Mouse (Mus musculus) cerebellum, postnatal 25 days (tissue): Measurements from ENCODE around the gene Scfd2.
A peak's percentile ranks its signal among the peaks of the same experiment; 100 is the strongest.

ENCODE experiments used
- DNase-seq, 2 experiments: peaks; one replicate each; pipeline ENCODE4 v3.0.0; 2021; ENCODE audit warnings: mixed read lengths in 2 of 2

Gene Scfd2

DNA sequence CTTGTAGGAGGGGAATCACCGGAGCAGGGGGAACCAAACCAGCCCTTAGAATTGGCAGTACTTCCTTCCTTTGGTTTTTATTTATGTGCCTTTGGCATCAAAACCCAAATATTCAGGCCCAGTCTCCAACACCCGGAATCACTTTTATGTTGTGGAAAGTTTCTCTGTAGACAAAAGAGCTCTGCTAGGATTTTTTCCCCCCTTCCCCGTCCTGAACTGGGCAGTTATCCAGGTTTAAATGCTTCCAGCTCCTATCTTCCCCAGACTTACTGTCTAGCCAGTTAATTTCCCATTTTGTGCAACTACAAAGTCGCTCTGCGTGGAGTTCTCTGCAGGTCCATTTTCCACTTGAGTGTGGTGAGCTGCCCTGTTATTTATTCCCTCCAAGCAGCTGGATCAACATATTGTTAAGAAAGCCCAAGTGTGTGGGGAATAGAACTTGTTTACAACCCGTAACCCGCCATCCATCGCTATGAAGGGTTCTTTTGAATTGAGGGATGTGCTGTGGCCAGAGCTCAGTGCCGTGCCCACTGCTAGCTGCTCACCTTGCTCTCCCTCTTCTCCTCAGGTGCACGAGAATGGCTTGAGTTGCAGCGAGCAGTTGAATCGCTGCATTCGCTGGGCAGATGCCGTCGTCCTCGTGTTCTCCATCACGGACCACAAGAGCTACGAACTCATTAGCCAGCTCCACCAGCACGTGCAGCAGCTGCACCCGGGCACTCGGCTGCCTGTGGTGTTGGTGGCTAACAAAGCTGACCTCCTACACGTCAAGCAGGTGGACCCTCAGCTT is 333.8 kb downstream of the Scfd2 start:
- no peak for DNase-seq

DNA sequence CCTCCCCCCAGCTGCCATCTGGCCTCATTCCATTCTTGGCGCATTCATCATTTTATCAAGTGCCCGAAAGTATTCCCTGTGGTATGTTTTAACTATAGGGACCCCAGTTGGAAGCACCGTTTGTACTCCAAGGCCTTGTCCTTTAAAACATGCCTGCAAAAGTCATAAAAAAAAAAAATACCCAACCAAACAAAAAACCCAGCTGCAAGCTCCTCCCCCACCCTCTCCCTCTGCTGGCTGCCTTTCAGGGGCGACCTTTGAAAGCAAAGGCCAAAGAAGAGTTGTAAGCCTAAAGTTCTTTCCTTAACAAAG is 335.3 kb downstream of the Scfd2 start:
- DNase-seq, result no peak

DNA sequence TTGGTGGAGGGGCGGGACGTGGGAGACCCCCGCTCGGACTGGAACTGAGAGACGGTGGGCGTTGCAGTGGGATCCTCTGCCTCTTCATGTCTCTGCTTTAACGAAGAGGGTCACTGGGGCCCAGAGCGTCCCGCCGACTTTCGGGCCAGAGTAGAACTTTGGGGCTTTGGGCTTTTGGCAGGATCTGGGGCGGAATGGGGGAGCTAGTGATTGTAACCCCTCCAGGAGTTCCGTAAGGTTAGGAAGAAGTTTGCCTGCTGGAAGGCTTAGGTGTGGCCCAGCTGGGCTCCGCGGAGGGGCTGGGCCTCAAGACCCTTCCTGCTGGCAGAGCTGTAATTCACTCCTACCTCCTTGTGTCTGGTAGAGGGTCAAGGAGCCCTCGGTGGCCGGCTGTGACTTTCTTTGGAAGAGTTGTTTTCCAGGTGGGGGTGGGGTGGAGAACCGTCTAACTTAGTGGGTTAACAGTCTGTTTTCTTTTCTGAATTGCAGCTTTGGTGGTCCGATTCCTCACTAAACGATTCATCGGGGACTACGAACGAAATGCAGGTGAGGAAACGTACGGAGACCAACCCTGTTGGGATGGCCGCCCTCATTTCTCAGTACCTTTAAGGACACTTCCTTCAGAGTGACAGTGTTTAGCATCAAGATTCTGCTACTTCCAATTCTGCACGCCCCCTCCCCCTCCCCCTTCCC is 335.8 kb downstream of the Scfd2 start:
- DNase-seq, result no peak

DNA sequence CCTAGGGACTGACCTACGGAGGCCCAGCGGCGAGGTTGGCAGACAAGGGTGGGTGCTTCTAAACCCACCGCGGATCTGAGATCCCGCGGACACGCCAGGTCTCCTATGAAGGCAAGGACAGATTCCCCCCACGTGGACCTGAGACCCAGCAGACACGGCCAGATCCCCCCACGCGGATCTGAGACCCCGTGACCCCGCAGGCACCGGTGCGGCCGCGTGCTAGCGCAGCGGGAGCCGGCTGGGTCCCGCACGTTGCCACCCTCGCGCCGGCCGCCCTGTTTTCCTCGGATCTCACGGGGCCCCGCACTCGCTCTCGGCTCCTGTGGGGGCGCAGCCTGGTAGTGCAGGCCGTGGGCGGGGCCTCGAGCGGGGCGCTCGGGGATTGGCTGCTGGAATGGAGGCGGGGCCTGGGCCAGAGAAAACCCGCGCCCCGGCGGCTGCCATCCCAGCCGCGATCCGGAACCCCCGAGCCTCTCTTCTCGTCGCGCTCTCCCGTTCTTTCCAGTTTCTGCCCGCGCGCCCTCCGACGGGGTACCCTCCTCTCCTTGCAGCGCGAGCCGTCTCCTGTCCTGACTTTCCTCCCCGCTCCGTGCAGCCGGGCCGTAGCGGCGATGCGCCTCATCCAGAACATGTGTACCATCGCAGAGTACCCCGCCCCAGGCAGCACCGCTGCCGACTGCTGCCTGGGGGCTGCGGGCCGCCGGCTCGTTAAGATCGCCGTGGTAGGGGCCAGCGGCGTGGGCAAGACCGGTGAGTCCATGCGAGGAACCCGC is 336.5 kb downstream of the Scfd2 start, which contains the start of gene Rasl11b:
Gene Rasl11b (plus strand): TSS at position 446 of the 773 bp plus-strand sequence.
- DNase-seq, result peak; percentile 96 to 98

DNA sequence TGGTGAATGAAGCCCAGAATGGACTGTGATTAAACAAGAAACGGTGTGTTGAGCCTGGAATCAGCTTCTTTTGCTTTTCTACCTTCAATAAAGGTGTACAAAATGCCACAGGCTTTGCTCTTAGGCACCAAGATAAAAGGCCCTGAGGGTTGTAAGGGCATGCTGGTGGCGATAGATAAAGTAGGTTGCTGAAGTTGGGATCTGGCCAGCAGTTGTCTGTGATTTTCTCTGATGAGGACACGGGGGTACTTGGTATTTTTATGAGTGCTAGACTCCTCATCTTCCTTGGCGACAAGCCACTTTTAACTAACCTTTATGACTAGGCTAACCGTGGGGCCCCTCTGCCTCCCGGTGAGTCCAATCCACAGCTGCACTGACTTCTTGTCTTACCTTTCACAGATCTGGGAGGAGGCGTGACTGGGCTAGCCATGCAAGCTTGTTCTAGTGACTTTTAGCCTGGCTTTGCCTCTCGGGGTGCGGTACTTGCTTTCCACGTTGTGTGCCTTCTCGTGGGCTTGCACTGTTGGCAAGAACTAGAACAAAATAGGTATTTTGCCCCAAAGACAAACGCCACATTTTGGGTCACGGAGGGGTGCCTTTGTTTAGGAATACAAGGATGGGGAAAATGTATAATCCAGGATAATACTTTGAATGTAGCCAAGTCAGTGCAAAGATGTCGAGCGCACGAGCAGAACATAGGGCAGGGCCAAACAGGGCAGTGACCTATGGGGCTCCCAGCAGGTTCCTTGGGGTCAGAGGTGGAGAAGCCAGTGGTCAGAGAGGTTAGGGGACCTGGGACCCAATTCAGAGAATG is 337.3 kb downstream of the Scfd2 start:
- DNase-seq, result no peak

DNA sequence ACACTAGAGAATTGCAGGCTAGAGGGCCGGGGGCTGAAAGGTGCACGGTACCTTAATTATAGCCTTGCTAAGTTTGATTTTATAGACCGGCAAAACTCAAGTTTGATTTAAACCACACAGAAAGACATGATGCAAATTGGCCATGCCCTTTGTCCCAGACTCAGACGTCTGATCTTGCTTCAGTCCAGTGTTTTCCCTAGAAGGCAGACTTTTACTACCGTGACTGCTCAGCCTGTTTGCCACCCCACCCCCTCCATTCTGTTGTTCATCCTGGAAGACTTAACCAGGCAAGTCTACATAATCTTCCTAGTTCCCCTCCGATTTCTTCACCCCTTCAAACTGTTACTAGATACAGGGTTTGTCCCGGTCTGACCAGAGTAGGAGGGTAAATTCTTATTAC is 337.9 kb downstream of the Scfd2 start:
- DNase-seq, result no peak

DNA sequence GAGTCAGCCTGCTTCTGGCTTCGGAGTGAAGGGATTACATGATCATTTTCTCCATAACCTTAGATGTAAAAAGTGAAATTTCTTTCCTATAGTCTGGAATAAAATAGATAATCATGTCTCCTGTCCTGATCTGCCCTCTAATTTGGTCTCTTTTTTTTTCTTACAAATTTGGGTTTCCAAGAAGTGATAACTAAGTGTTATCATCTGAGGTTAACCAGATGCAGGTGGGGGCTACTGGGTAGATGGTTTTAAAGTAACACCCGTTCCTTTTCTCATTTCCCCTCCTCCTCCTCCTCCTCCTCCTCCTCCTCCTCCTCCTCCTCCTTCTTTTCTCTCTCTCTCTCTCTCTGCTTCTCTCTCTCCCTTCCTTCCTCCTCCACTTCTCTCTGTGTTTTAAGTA is 338.6 kb downstream of the Scfd2 start:
- no peak for DNase-seq

DNA sequence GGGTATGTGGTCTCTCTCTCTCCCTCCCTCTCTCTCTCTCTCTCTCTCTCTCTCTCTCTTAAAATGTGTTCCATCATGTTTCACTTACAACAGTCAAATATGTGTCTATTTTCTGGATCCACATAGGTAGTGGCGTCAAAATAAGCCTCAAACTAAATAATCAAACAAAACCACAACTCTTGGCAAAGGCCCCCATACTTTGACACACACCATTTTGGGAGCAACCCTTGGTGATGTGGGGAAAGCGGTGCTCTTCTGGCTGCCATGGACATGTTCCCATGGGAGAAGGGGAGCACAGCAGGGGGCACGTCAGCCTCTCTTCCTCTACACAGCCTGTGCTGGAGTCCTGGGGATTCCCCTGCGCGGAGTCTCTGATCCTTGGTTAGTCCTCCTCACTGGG is 340.6 kb downstream of the Scfd2 start:
- no peak for DNase-seq

DNA sequence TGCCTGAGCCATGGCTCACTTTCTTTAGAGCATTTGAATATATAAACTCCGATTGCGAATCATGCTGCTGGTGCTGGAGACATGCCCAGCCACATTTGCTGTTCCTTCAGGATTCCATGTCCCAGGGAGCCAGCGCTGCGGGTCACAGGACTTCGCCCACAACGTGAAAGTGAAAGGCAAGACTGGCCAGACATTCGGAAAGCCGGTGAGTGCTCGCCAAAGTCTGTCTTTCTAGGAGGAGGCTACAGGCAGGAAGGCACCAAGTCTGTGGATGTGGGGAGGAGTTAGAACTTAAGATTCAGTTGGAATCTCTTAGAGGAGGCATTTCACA is 341.4 kb downstream of the Scfd2 start:
- DNase-seq, result no peak

DNA sequence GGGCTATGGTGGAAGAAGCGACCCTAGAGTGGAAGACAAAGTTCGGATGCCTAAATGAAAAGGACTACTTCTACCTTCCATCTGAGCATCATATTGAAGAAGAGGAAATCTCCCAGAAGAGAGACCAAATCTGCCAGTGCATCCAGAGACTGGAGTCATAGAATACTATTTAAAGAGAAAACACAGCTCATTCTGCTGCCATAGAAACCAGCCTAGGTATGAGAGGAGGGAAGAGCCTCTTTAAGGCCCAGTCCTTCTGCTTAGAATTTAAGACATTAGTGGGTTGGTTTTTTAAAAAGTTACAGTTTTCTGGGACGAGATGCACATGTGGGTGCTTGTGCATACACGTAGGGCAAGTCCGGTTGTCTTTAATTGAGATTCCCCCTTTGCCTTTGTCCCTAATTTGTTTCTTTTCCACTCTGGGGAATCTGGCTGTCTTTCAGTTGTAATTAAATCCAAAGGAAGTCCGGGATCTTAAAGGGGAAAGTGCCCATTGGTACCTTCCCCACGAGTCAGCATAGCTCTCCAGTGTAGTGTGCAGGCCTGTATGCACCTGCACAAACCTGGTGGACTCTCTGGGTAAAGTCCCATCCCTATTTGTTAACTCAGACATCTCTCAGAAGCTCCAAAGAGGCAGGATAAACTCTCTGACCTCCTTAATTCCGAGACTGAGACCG is 341.9 kb downstream of the Scfd2 start:
- DNase-seq, result no peak

DNA sequence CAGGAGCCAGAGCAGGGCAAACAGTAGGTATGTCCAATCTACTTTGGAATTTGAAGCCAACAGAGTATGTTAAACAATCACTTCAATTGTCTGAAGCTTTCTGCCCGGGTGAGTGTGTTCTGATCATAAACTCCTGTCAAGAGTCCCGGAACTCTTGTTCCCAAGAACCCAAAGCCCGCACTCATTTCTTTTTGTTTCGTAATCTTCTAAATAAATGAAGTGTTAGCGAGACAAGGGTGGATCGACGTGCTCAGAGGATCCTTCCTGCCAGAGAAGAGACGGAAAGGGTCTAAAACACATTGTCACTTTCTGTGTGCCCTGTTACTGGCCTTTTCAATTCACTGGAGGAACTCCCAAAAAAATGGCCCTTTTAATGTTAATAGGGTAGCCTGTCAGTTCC is 342.7 kb downstream of the Scfd2 start:
- no peak for DNase-seq

DNA sequence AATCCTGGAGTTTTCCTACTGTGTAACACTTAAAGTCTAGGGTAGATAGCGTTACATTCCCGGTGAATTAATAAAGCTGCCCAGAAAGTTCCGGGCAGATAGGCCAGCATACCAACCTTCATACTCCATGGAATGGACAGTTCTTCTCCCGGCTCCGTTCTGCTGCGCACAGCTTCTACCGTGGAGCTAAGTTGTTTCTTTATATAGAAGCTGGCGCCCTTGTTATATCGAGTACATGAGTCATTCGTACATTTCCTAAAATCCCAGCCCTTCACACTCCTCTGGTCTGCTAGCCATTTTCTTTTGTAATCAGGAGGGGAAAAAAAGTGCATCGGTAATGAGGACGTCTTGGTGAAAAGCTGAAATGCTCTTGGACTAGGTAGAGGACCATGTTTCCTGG is 343.5 kb downstream of the Scfd2 start:
- no peak for DNase-seq

DNA sequence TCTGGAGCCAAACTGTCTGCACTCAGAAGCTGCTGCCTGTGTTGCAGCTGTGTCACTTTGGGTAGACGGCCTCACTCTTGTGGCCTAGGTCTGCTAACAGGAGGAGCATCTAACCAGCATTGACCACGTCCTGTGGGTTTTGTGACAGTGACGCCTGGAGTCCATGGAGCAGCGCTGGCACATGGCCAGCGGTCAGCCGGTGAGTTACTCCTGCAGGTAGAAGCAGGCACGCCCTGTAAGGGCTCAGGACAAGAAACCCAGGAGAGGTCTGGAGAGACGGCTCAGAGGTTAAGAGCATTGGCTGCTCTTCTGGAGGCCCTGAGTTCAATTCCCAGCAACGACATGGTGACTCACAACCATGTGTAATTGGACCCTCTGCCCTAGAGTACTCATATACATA is 347.0 kb downstream of the Scfd2 start:
- DNase-seq, result no peak

DNA sequence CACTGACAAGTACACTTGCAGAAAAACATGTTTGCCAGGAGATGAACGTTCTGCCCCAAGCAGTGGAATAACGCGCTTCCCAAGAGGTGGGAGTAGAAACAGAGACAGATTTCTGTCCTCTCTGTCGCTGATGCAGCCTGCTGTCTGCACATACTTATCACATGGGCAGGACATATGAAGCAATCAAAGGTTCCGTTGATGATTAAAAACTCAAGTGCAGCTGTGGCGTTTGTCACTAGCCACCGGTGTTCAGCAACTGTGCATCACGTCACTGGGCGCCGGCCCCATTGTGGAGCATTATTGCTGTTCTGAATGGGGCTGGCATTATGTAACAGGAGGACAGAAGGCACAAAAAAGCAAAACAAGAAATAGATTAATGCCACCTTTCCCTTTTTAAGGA is 348.4 kb downstream of the Scfd2 start:
- no peak for DNase-seq

DNA sequence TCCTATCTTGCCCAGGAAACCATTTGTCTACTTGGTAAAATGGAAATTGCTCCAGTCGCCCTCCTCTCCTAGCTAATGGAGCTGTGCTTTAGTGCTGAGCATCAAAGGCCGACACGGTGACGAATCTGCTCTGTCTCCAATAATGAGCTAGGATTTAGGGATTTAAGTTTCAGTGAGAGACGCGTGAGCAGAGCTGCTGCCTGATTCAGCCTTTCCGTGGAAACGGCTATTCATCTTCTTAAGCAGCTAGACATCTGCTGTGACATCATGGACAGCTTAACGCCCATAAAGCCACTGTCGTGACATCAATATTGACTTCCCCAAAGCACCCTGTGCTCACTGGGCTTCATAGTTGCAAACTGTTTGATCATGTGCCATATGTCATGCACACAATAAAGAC is 351.3 kb downstream of the Scfd2 start:
- DNase-seq, result no peak

DNA sequence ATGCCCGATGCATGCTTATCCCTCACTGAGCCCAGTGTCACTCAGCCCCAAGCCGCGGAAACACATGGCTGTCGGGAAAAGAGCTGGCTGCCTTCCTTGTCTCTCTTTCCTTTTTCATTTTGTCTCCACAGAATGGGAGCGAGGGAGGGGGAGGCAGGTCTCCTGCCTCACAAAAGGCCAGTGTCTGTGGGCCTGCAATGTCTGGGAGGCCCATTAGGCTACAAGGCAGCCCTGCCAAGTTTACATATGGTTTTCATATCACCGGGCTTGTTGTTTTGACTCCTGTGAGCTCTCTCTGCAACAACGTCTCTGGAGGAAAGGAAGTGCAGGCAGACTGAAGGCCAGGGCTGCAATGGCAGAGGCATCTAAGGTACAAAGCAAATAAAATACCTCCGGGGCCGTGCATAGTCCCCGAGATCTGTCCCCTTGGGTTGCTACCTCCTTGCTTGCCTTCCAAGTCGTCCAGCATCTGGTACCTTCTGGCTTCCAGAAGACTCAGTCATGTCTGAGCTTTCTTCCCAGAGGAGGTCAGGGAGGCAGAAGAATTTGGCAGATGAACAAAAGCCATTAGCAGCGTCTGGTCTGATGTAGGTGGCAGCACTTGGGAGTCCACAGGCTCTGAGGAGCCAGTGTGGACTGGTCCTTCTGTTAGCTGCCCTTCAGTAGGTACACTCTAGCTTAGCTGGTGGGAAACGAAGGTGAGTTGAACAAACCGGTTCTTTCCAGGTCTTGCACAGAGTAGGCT is 355.9 kb downstream of the Scfd2 start:
- peak; percentile 32 to 43 for DNase-seq

DNA sequence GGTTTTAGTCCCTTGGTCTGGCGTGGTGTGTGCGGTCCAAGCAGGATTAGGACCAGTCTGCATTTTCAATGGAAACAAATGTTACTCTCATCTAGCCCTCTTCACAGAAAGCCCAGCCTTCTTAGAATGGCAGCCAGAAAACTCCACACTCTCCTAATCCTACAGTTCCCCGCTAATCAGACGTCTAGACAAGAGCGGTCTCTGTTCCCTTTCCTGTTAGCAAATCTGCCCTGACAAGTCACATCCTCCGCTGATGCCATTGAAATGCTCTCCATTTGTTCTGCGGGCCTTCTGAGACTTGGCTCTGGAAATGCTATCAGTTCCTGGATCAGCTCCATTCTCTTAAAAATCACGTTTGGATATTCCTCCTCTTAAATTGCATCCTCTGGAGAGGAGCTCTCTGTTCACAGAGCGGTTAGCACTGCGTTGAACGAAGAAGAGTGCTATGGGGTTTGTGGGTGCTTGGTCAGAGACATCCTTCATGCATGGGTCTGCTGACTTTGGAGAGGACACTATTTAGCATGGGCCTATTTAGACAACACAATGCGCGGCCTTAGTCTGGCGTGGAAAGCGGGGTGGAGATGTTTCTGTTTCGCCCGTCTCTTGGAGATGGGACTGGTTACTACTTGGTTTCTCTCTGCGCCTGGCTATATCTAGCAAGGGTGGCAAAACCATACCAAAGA is 358.3 kb downstream of the Scfd2 start:
- DNase-seq, result no peak

DNA sequence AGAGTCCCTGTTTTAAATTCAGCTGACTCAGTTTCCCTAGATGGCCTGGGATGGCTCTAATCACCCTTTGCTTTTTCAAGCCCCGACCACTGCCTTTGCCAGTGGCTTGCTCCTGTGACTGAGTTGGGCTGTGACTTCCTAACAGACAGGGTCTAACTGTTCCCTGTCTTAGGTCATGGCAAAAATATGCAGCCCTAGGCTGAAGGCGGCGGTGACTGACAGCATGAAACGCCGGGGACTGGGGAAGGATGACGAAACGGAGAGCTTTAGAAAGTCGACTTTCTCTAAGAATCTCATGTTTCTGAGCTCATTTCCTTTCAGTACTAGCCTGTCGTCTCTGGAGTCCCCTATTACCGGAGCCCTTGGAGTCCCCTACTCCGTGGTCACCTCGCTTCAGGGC is 359.4 kb downstream of the Scfd2 start:
- DNase-seq, result no peak

DNA sequence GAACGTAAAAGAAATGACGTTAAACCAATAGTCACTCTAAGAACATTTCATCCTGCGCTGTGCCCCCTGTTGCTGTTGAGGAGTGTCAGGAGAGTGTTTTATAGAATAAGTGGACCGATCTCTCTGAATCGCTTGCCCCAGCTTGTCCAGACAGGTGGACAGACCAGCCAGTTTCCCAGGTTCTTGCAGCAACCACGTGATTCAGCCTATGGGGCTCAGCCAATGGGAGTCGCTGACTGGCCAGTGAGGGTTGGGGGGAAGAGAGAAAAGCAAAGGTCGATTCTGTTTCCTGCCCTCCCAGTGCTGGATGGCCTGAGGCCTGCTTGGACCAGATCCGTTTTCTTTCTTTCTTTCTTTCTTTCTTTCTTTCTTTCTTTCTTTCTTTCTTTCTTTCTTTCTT is 359.8 kb downstream of the Scfd2 start:
- DNase-seq, result no peak

DNA sequence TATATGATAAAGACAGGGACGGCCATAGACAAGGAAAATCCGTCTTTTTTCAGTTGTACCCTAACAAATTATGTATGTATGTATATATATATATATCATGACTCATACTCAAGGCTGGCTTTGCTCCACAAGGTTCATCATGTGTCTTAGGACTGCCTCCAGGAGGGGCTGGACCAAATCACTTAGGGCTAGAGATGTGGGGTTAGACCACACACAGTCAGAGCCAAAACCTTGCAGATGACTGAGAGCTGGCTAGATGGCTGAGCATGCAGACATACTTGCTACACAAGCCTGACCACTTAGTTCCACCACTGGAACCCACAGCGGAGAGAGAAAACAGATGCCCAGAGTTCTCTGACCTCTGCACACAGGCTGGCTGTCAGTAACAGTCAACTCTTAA is 363.5 kb downstream of the Scfd2 start:
- DNase-seq, result no peak

DNA sequence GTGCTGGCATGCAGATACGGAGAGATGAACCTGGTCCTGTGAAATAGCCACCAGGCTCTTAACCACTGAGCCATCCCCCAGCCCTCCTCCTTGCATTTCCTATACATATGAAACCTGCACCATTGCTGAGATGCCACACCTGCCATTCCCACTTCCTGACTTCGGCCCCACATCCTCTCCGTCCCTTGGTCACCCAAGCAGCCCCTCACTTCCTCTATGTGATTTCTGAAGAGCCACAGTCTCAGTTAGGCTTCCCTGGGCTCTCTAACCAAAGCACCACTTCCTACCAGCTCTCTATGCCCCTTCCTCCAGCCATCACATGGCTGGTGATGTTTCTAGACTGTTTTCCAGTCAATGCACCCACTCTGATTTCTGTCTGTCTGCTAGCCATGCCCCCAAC is 364.9 kb downstream of the Scfd2 start:
- DNase-seq, result no peak
